Mouse (Mus musculus): ENCODE results near the gene Hsd17b11.

GRCm38 (mm10) chr5:103994669-103995068, 27.1 kb downstream of the Hsd17b11 start:
- peak; percentile 73 for TF ChIP-seq EP300 (IDR thresholded peaks at IDR 0.05; ENCODE audit: low read depth)
- no peak for TF ChIP-seq CTCF (IDR thresholded peaks at IDR 0.05; ENCODE audit: low read depth)
